Comparison of ENCODE assay signal across 8 mouse cellular contexts in the genomic region with DNA sequence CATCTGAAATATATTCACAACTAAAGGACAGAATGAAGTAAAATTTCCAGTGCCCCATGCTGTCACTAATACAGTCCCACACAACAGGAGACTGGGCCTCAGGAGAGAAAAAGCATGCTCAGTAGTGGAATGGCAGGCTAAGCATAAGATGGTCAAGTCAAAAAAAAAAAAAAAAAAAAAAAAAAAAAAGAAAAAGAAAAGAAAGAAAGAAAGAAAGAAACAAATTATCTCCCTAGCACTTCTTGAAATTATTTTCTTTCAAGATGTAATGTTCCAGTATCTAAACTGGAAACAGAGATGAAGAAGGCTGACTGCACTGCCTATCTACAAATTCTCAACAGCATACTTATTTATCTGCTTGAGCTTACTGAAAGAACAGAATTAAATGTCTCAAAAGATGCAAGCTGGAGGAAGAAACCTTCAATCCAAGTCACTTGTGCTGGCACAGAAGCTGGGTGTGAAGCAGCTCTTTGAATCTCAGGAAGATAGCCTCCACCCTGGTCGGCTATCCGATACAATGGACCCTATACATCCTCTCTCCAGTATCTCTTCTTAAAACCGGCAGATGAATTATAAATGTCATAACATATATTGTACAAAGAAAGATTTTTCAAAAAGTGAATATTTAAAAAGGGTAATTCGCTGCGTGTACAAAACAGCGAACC. TPM values are rescaled to one million over a fixed set of nuclear protein-coding genes. Genes with fewer than 3 reads are reported as not detected.
DNase-seq lines count a peak whose midpoint lies in the region; ATAC-seq and TF ChIP-seq lines count a peak whose summit lies in the region.

No protein-coding gene starts in this region.

- H3K9ac ChIP-seq in lung, embryonic 15.5 days, result peak overlapping the region; percentile 84; the same call in 1 of the 2 replicates
- H3K9ac ChIP-seq in embryonic facial prominence, embryonic 15.5 days, result no peak overlapping the region; the same call in 1 of the 2 replicates
- no peak overlapping the region for H3K9ac ChIP-seq in limb, embryonic 11.5 days (ENCODE audit: low read length)

- peaks cover 28% of the 10 kb centered on the region for H3K4me1 ChIP-seq in lung, embryonic 15.5 days
- H3K4me1 ChIP-seq in embryonic facial prominence, embryonic 15.5 days, result peaks cover 19% of the 10 kb centered on the region
- H3K4me1 ChIP-seq in limb, embryonic 11.5 days (ENCODE audit: control insufficient read depth, insufficient read depth, low read length), result no peaks in the 10 kb centered on the region
- H3K4me1 ChIP-seq in olfactory bulb, adult 2 months (ENCODE audit: control insufficient read depth, insufficient read depth, low read length), result peaks cover 7% of the 10 kb centered on the region; the same call in 1 of the 2 replicates

- no peak for ATAC-seq in lung, embryonic 15.5 days (ENCODE audit: borderline replicate concordance, extremely low read depth, low FRiP score, low TSS enrichment)
- no peak for ATAC-seq in embryonic facial prominence, embryonic 15.5 days (ENCODE audit: insufficient number of reproducible peaks, low FRiP score, low TSS enrichment, low read depth)
- ATAC-seq in limb, embryonic 11.5 days (ENCODE audit: insufficient number of reproducible peaks, low FRiP score, low TSS enrichment, low read depth), result no peak

- peak overlapping the region; percentile 70 for H3K4me2 ChIP-seq in lung, embryonic 15.5 days
- peak overlapping the region; percentile 69 for H3K4me2 ChIP-seq in embryonic facial prominence, embryonic 15.5 days (replicated peaks)
- peak overlapping the region; percentile 64; the same call in 1 of the 2 replicates for H3K4me2 ChIP-seq in limb, embryonic 11.5 days (ENCODE audit: low read depth, severe bottlenecking)

- no peak for TF ChIP-seq POLR2A in olfactory bulb, adult 2 months (IDR thresholded peaks at IDR 0.05; ENCODE audit: insufficient read depth, low read depth, low read length)

- no peak for TF ChIP-seq CTCF in olfactory bulb, adult 2 months (IDR thresholded peaks at IDR 0.05; ENCODE audit: insufficient read depth, low read depth, low read length)

- H3K9me3 ChIP-seq in lung, embryonic 15.5 days, result no peaks in the 10 kb centered on the region
- no peaks in the 10 kb centered on the region for H3K9me3 ChIP-seq in embryonic facial prominence, embryonic 15.5 days (replicated peaks)
- H3K9me3 ChIP-seq in limb, embryonic 11.5 days (ENCODE audit: control insufficient read depth, low read length), result no peaks in the 10 kb centered on the region

- no peak for DNase-seq in lung, postnatal 36 days
- DNase-seq in limb, embryonic 11.5 days (ENCODE audit: low spot score), result no peak
- no peak for DNase-seq in cerebellum, postnatal 10 days
- DNase-seq in left cerebral cortex, adult 8-10 months (ENCODE audit: low spot score in 2 of 2), result no peak
- DNase-seq in urinary bladder, postnatal 14 days (ENCODE audit: low spot score), result no peak

- 0 out of 2 replicates have a peak overlapping the region, but pooled peaks have one; percentile 94 for H3K27ac ChIP-seq in lung, embryonic 15.5 days
- H3K27ac ChIP-seq in embryonic facial prominence, embryonic 15.5 days (replicated peaks), result no peak overlapping the region
- no peak overlapping the region for H3K27ac ChIP-seq in limb, embryonic 11.5 days (replicated peaks; ENCODE audit: low read depth, low read length)
- no peak overlapping the region for H3K27ac ChIP-seq in olfactory bulb, adult 2 months (ENCODE audit: insufficient read depth, low read depth, low read length)

- no peaks in the 10 kb centered on the region for H3K36me3 ChIP-seq in lung, embryonic 15.5 days
- H3K36me3 ChIP-seq in embryonic facial prominence, embryonic 15.5 days, result no peaks in the 10 kb centered on the region
- H3K36me3 ChIP-seq in limb, embryonic 11.5 days (ENCODE audit: control insufficient read depth, insufficient read depth, low read length), result no peaks in the 10 kb centered on the region

- no peaks in the 10 kb centered on the region for H3K27me3 ChIP-seq in lung, embryonic 15.5 days
- H3K27me3 ChIP-seq in embryonic facial prominence, embryonic 15.5 days, result no peaks in the 10 kb centered on the region
- no peaks in the 10 kb centered on the region for H3K27me3 ChIP-seq in limb, embryonic 11.5 days (ENCODE audit: control insufficient read depth, insufficient read depth, low read length)

- H3K4me3 ChIP-seq in lung, embryonic 15.5 days, result peak overlapping the region; percentile 96
- peak overlapping the region; percentile 82 for H3K4me3 ChIP-seq in embryonic facial prominence, embryonic 15.5 days (replicated peaks)
- peak overlapping the region; percentile 64; the same call in 1 of the 2 replicates for H3K4me3 ChIP-seq in limb, embryonic 11.5 days (ENCODE audit: low read depth, low read length)
- H3K4me3 ChIP-seq in olfactory bulb, adult 2 months (ENCODE audit: insufficient read depth, low read depth, low read length), result peak overlapping the region; percentile 32

- WGBS in lung, embryonic 15.5 days, result 11% methylated on average over 6 of the region's 6 CpGs
- 10% methylated on average over 6 of the region's 6 CpGs for WGBS in embryonic facial prominence, embryonic 15.5 days
- 19% methylated on average over 6 of the region's 6 CpGs for WGBS in limb, embryonic 11.5 days
- WGBS in olfactory bulb, adult 2 months, result 3% methylated on average over 6 of the region's 6 CpGs

RNA-seq across cellular contexts. Expression of a gene that starts 1.6 kb away (rescaled TPM):
- 22.6 and 26.3 TPM in 2 replicates for polyA plus RNA-seq in lung, embryonic 15.5 days (2015; fragmentation: Nextera tagmentation; extraction: Ambion mirVana)
- polyA plus RNA-seq in embryonic facial prominence, embryonic 15.5 days (2015; fragmentation: Nextera tagmentation; extraction: Ambion mirVana), result 25.9 and 26.3 TPM in 2 replicates
- 8.6 and 10.0 TPM in 2 replicates for polyA plus RNA-seq in limb, embryonic 11.5 days (2014; fragmentation: Nextera tagmentation; extraction: Ambion mirVana)
- not detected in 2 replicates for polyA plus RNA-seq in olfactory bulb, adult 2 months (2012; ENCODE audit: insufficient read depth, insufficient read length, low replicate concordance, missing spikeins)
- 10 to 100 TPM; 30.7 to 42.1 (median 38.1) TPM for total RNA-seq in left cerebral cortex, adult 8-10 months (2022)

Comparison
In these comparisons a context has a peak if more than half of its experiments do, and no peak if none do; other contexts are left out.
1. H3K4me3 ChIP-seq: peak in every context shown above with its lines; median percentile 96 in lung, embryonic 15.5 days; 82 in embryonic facial prominence, embryonic 15.5 days; 64 in limb, embryonic 11.5 days; 32 in olfactory bulb, adult 2 months.